Mouse (Mus musculus): ENCODE data around the gene Ric3. TPM values are rescaled to one million over a fixed set of nuclear protein-coding genes. Genes with fewer than 3 reads are reported as not detected.
"Not testable (repeated sequence)": the region's sequence is repeated elsewhere in the genome, so short reads cannot be mapped to it uniquely, and the experiment has no call there.

Ric3 gene
- polyA plus RNA-seq, 1 experiment from 2014 or later: 3.4 TPM

DNA sequence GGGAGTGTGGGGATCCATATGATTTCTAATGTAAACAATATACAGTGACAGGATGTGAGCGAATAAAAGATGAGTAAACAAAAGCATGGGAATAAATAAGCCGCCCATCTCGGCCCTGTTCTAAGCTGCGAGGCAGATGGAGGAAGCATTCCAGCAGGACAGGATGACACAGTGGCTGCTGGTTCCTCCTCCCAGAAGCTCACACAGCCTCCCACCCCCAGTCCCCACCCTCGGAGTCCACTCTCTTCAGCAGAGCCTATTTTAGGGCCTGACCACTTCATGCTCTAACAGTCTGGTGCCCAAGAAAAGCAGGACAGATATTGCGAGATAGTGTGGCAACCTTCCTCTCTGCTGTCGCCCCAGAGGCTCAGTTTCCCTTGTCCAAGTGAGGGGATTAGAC lies 14.1 kb upstream of the Ric3 start:
- Histone ChIP-seq H3K4me1 (no peaks in the 10 kb centered on the region), H3K36me3 (no peaks in the 10 kb centered on the region), H3K27me3 (no peaks in the 10 kb centered on the region), H3K4me2 (replicated peaks) (no peak overlapping the region), H3K9ac (no peak overlapping the region), H3K27ac (replicated peaks) (no peak overlapping the region), H3K9me3 (replicated peaks) (no peaks in the 10 kb centered on the region), H3K4me3 (replicated peaks) (no peak overlapping the region)
- WGBS: 74% methylated on average over 7 of the region's 7 CpGs
- ATAC-seq (ENCODE audit: insufficient number of reproducible peaks, low FRiP score, low TSS enrichment, low read depth): no peak

DNA sequence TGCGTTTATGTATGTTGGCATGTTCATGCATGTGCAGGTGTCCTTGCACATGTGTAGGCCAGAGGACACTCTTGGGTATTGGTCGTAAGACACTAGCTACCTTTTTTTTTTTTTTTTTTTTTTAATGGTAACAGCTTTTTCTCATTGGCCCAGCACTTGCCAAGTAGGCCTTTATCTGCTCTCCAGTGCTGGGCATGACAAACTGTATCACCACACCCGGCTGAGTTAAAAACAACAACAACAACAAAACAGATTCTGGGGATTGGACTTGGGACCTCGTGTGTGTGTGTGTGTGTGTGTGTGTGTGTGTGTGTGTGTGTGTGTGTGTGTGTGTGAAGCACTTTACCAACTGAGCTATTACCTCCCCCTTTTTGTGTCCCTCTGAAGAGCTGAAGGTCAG lies 13.5 kb upstream of the Ric3 start:
- no peaks in the 10 kb centered on the region for H3K4me1 ChIP-seq
- H3K4me2 ChIP-seq (replicated peaks): no peak overlapping the region
- no peak overlapping the region for H3K4me3 ChIP-seq (replicated peaks)
- H3K9ac ChIP-seq: no peak overlapping the region
- H3K36me3 ChIP-seq: no peaks in the 10 kb centered on the region
- ATAC-seq (ENCODE audit: insufficient number of reproducible peaks, low FRiP score, low TSS enrichment, low read depth): no peak
- WGBS: 73% methylated on average over 4 of the region's 4 CpGs
- H3K9me3 ChIP-seq (replicated peaks): no peaks in the 10 kb centered on the region
- no peak overlapping the region for H3K27ac ChIP-seq (replicated peaks)
- H3K27me3 ChIP-seq: no peaks in the 10 kb centered on the region

DNA sequence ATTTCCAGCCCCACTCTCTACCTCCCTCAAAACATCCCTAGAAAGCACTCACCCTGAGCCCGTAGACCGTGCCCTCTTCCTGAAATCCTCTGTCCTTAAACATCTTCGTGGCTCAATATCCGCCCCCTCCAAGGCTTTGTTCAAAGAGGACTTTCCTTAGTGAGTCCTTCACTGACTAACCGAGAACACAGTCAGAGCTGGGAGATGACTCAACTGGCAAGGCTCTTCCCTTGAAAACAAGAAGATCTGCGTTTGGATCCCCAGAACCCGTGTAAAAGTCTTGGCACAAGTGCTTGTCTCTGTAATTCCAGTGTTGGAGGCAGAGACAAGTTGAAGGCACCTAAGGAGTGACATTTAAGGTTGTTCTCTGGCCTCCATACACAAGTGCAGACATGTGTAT lies 11.2 kb upstream of the Ric3 start:
- no peak overlapping the region for H3K4me3 ChIP-seq (replicated peaks)
- no peaks in the 10 kb centered on the region for H3K27me3 ChIP-seq
- H3K4me1 ChIP-seq: no peaks in the 10 kb centered on the region
- WGBS: no CpG with 5 or more reads among the region's 7 CpGs
- H3K4me2 ChIP-seq (replicated peaks): no peak overlapping the region
- H3K27ac ChIP-seq (replicated peaks): no peak overlapping the region
- H3K9ac ChIP-seq: no peak overlapping the region
- H3K36me3 ChIP-seq: no peaks in the 10 kb centered on the region
- no peak for ATAC-seq (ENCODE audit: insufficient number of reproducible peaks, low FRiP score, low TSS enrichment, low read depth)
- no peaks in the 10 kb centered on the region for H3K9me3 ChIP-seq (replicated peaks)

DNA sequence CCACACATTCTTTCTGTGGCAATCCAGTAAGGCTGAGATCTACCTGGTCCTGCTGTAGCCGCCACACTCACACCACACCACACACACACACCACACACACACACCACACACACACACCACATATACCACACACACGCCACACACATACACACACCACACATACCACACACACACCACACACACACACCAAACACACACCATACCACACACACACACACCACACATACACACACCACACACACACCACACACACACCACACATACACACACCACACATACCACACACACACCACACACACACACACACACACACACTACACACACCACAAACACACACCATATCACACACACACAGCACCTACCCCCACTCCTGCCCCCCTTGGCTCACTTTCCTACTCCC lies 8.2 kb upstream of the Ric3 start:
- not testable (repeated sequence) for H3K4me1 ChIP-seq; ATAC-seq (ENCODE audit: insufficient number of reproducible peaks, low FRiP score, low TSS enrichment, low read depth); H3K27me3 ChIP-seq; H3K27ac ChIP-seq (replicated peaks); H3K9me3 ChIP-seq (replicated peaks); H3K4me2 ChIP-seq (replicated peaks); H3K9ac ChIP-seq; H3K36me3 ChIP-seq; H3K4me3 ChIP-seq (replicated peaks)
- WGBS: no CpG with 5 or more reads among the region's 2 CpGs

DNA sequence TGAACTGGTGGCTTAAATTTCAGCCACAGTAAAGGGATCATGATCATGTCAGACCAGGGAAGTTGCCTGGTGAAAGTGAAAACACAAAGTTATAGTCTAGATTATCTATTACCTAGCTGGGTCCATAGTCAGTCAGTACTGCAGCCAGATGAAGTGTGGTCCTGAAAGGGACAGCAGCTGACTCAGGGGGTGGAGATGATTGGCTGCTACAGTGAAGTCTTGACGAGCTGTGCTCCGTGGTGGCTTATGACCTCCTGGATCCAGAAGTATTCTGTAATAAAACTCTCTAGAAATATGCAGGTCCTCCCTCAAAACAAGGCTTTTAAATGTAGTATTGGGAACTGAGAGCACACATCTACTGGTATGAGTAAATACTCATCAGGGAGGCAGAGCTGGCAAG lies 3.8 kb upstream of the Ric3 start:
- no peaks in the 10 kb centered on the region for H3K9me3 ChIP-seq (replicated peaks)
- ATAC-seq (ENCODE audit: insufficient number of reproducible peaks, low FRiP score, low TSS enrichment, low read depth): no peak
- no peak overlapping the region for H3K27ac ChIP-seq (replicated peaks)
- WGBS: 9% methylated on average over 2 of the region's 2 CpGs
- no peak overlapping the region for H3K4me3 ChIP-seq (replicated peaks)
- H3K9ac ChIP-seq: no peak overlapping the region
- H3K27me3 ChIP-seq: peaks cover 8% of the 10 kb centered on the region
- H3K4me2 ChIP-seq (replicated peaks): no peak overlapping the region
- no peaks in the 10 kb centered on the region for H3K36me3 ChIP-seq
- peaks cover 6% of the 10 kb centered on the region for H3K4me1 ChIP-seq

DNA sequence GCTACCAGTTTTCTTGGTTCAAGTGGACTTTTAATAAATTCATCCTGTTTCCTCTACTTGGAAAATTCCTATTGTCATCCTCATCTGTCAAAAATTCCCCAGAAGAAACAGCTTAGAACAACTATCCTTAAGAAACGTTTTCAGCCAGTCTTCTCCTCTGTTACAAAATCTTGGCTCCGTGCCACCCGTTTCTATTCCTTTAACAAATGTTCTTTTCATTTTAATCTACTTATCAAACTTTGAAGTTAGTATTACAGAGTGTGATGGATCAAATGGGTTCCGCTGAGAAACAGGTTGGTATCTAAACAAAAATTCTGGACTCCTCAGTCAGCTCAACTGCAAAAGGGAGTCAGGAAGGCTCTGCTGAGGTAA lies 668 bp upstream of the Ric3 start:
- Histone ChIP-seq H3K4me3 (replicated peaks) (no peak overlapping the region), H3K36me3 (no peaks in the 10 kb centered on the region), H3K9ac (no peak overlapping the region), H3K27ac (replicated peaks) (no peak overlapping the region), H3K9me3 (replicated peaks) (no peaks in the 10 kb centered on the region), H3K4me2 (replicated peaks) (no peak overlapping the region), H3K4me1 (peaks cover 6% of the 10 kb centered on the region), H3K27me3 (peaks cover 8% of the 10 kb centered on the region)
- ATAC-seq (ENCODE audit: insufficient number of reproducible peaks, low FRiP score, low TSS enrichment, low read depth): no peak
- 71% methylated on average over 4 of the region's 4 CpGs for WGBS

DNA sequence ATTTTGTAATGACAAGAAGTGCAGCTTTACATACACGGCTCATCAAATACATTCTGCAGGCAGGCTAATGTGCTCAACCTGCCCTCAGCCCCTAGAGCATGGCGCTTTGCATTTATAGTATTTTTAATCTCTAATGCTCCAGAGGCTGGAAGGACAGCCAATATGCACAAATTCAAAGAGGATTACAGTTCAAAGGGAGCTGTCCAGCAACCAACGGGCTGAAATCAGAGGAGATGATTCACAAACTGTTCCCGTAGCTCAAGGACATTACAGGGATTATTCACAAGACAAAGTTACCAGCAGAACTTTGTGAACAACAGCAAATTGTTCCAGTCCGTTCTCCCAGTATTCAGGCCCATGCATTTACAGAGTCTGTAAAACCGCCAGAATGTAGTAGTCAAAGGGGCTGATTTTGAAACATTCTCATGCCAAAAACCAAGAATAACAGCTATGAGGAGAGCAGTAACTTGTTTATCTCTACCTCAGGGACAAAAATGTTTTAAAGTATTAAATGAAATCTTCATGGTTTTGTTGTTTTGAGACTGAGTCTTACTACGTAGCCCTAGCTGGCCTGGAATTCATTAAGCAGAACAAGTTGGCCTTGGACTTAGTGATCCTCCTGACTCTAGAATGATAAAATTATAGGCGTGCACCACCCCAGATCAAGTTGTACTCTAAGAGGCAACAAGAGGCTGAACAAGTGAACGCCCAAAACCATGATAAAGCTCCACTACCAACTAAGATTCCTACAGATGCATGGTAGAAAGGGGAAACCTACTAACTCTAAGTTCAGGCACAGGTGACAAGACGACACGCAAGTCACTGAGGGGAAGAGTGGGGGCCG lies 640 bp downstream of the Ric3 start:
- Histone ChIP-seq H3K27ac (replicated peaks) (no peak overlapping the region), H3K36me3 (no peaks in the 10 kb centered on the region), H3K9ac (no peak overlapping the region), H3K9me3 (replicated peaks) (no peaks in the 10 kb centered on the region), H3K27me3 (peaks cover 8% of the 10 kb centered on the region), H3K4me1 (peaks cover 6% of the 10 kb centered on the region), H3K4me2 (replicated peaks) (peak overlapping the region; percentile 67), H3K4me3 (replicated peaks) (peak overlapping the region; percentile 49)
- ATAC-seq (ENCODE audit: insufficient number of reproducible peaks, low FRiP score, low TSS enrichment, low read depth): no peak
- whole genome bisulfite sequencing: 13% methylated on average over 12 of the region's 12 CpGs

DNA sequence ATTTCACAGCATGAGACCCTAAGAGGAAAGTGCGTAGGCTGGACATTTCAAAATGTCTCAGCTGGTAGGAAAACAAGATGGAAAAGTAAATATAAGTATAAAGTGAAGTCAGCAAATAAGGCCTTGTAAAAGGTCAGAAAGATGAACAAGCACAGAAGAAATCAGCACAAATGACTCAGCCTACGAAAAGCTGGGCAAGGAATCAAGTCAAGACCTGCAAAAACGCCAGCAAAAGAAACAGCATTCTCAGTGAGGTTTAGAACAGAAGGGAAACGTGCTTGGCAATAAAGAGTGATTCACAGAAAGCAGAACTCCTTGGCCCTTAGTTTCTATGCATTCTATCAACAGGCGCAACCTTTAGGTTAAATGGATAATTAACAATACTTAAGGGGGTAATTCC lies 10.8 kb downstream of the Ric3 start:
- Histone ChIP-seq H3K27me3 (no peaks in the 10 kb centered on the region), H3K36me3 (no peaks in the 10 kb centered on the region), H3K4me1 (no peaks in the 10 kb centered on the region), H3K4me3 (replicated peaks) (no peak overlapping the region), H3K9ac (no peak overlapping the region), H3K27ac (replicated peaks) (no peak overlapping the region), H3K4me2 (replicated peaks) (no peak overlapping the region), H3K9me3 (replicated peaks) (no peaks in the 10 kb centered on the region)
- 63% methylated on average over 5 of the region's 5 CpGs for WGBS
- ATAC-seq (ENCODE audit: insufficient number of reproducible peaks, low FRiP score, low TSS enrichment, low read depth): no peak

DNA sequence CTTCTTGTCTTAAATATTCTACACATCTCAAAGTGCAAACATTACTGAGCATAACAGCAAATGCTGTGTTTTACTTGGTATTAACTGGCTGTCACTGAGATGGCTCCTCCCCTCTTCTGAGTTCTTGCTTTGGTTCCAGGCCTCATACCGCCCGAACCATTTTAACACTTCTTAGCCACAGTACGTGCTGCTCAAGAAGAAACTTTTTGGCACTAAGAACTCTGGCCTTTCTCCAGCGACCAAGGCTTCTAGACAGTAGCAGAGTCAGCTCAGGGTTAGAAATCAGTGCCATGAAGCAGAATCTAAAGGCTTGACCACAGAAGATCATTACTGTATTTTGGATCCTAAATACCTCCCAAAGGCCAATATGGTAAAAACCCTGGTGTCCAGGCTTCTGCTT lies 13.5 kb downstream of the Ric3 start:
- ATAC-seq (ENCODE audit: insufficient number of reproducible peaks, low FRiP score, low TSS enrichment, low read depth): no peak
- no peaks in the 10 kb centered on the region for H3K27me3 ChIP-seq
- no peaks in the 10 kb centered on the region for H3K9me3 ChIP-seq (replicated peaks)
- no peak overlapping the region for H3K27ac ChIP-seq (replicated peaks)
- no peaks in the 10 kb centered on the region for H3K36me3 ChIP-seq
- no peak overlapping the region for H3K9ac ChIP-seq
- WGBS: 75% methylated on average over 4 of the region's 4 CpGs
- H3K4me2 ChIP-seq (replicated peaks): no peak overlapping the region
- no peaks in the 10 kb centered on the region for H3K4me1 ChIP-seq
- H3K4me3 ChIP-seq (replicated peaks): no peak overlapping the region

DNA sequence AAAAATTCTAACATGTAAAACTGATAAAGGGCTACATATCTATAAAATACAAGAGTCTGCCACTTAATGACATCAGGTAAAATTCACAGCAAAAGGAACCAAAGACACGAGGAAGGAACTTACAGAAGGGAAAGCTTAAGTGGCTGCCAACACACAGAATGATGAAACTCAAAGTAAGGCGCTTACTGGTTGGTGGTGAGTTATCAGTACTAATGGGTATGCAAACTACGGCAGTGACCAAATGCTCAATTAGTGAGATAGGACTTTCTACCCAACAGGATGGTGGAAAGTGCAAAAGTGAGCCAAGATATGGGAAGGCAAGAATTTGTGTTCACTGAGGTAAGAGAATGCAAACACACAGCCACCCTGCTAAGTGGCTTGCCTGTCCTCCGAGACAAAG lies 23.6 kb downstream of the Ric3 start:
- Histone ChIP-seq H3K4me3 (replicated peaks) (no peak overlapping the region), H3K36me3 (no peaks in the 10 kb centered on the region), H3K9me3 (replicated peaks) (no peaks in the 10 kb centered on the region), H3K27me3 (no peaks in the 10 kb centered on the region), H3K27ac (replicated peaks) (no peak overlapping the region), H3K9ac (no peak overlapping the region), H3K4me1 (no peaks in the 10 kb centered on the region), H3K4me2 (replicated peaks) (no peak overlapping the region)
- no peak for ATAC-seq (ENCODE audit: insufficient number of reproducible peaks, low FRiP score, low TSS enrichment, low read depth)
- 83% methylated on average over 4 of the region's 4 CpGs for WGBS

DNA sequence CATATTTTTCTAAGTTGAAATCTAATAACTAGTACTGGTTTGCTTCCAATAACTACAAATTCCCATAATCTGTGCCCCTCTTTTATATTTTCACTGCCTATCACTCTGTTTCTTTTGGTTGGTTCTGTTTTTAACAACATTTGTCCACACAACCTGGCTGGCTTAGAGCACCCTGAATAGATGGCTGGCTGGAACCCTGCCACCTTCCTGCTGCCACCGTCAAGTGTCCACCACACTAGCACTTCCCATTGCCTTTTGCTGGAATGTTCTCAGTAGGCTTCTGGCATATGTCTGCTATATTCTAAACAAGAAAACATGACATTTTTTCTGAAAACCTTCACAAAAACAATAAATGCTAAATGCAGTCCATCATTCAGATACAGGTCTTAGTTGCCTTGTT lies 32.3 kb downstream of the Ric3 start:
- no peak overlapping the region for H3K27ac ChIP-seq (replicated peaks)

DNA sequence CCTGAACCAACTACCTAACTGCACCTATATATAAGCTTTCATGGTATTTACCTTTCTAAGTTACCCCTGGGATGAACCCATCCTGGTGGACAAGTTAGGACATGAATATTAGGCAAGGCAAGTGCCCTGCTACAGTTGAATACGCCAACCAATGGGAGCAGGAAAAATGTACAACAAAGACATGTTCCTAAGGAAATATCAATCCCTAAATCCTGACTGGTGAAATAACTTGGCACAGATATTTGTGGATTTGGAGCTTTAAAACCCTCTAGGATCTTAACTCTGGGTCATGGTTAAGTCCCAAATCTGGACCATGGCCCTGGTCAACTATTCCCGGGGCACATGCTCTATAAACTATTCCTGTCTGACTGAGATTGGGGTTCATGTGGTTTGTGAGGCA lies 37.3 kb downstream of the Ric3 start:
- Histone ChIP-seq H3K9me3 (replicated peaks) (no peaks in the 10 kb centered on the region), H3K4me3 (replicated peaks) (no peak overlapping the region), H3K27ac (replicated peaks) (no peak overlapping the region), H3K27me3 (no peaks in the 10 kb centered on the region), H3K4me2 (replicated peaks) (no peak overlapping the region), H3K9ac (no peak overlapping the region), H3K36me3 (no peaks in the 10 kb centered on the region), H3K4me1 (no peaks in the 10 kb centered on the region)
- WGBS: 84% methylated on average over 2 of the region's 2 CpGs
- no peak for ATAC-seq (ENCODE audit: insufficient number of reproducible peaks, low FRiP score, low TSS enrichment, low read depth)

More for the DNA sequence above, 32.3 kb downstream of the Ric3 start:
- no peak overlapping the region for H3K4me3 ChIP-seq (replicated peaks)
- no peaks in the 10 kb centered on the region for H3K27me3 ChIP-seq
- no peak for ATAC-seq (ENCODE audit: insufficient number of reproducible peaks, low FRiP score, low TSS enrichment, low read depth)
- H3K9me3 ChIP-seq (replicated peaks): no peaks in the 10 kb centered on the region
- WGBS: 78% methylated on average over 1 of the region's 1 CpGs
- H3K36me3 ChIP-seq: no peaks in the 10 kb centered on the region
- no peaks in the 10 kb centered on the region for H3K4me1 ChIP-seq
- H3K4me2 ChIP-seq (replicated peaks): no peak overlapping the region
- H3K9ac ChIP-seq: no peak overlapping the region

All from embryonic facial prominence, embryonic 15.5 days (tissue).